Mouse (Mus musculus): ENCODE measurements around the gene Gm11213. TPM values are rescaled to one million over a fixed set of nuclear protein-coding genes. Genes with fewer than 3 reads are reported as not detected.

Gm11213 gene
- polyA plus RNA-seq, 1 experiment from 2014 or later = not detected

- Histone ChIP-seq H3K9ac (ENCODE audit: low read depth, low read length) (peak overlapping the region; percentile 32; the same call in 1 of the 2 replicates), H3K27me3 (replicated peaks; ENCODE audit: control insufficient read depth, insufficient read depth, low read length) (no peaks in the 10 kb centered on the region), H3K27ac (ENCODE audit: low read depth, low read length) (peak overlapping the region; percentile 88), H3K36me3 (ENCODE audit: control insufficient read depth, insufficient read depth) (peaks cover 18% of the 10 kb centered on the region; the same call in 1 of the 2 replicates), H3K4me2 (replicated peaks; ENCODE audit: low read depth) (peak overlapping the region; percentile 83), H3K4me3 (ENCODE audit: low read depth, low read length) (no peak overlapping the region), H3K4me1 (replicated peaks; ENCODE audit: control insufficient read depth, insufficient read depth, low read length) (peaks cover 18% of the 10 kb centered on the region; the same call in 1 of the 2 replicates), H3K9me3 (ENCODE audit: control insufficient read depth) (no peaks in the 10 kb centered on the region)
- 48% methylated on average over 8 of the region's 8 CpGs for WGBS
- peak; percentile 49 for TF ChIP-seq CTCF (IDR thresholded peaks at IDR 0.05; ENCODE audit: low read depth)
- ATAC-seq = 0 out of 2 replicates have a peak, but pooled peaks have one; percentile 4
Measured at GRCm38 (mm10) chr4:63560079-63560478, 45.0 kb downstream of the Gm11213 start.

GRCm38 (mm10) chr4:63559127-63559697 lies 45.8 kb downstream of the Gm11213 start:
- ATAC-seq = no peak
- no peaks in the 10 kb centered on the region for H3K9me3 ChIP-seq (ENCODE audit: control insufficient read depth)
- H3K9ac ChIP-seq (ENCODE audit: low read depth, low read length) = peak overlapping the region; percentile 78
- WGBS = 33% methylated on average over 9 of the region's 9 CpGs
- H3K4me3 ChIP-seq (ENCODE audit: low read depth, low read length) = peak overlapping the region; percentile 63
- H3K27ac ChIP-seq (ENCODE audit: low read depth, low read length) = peak overlapping the region; percentile 88
- TF ChIP-seq CTCF (IDR thresholded peaks at IDR 0.05; ENCODE audit: low read depth) = no peak
- H3K4me2 ChIP-seq (replicated peaks; ENCODE audit: low read depth) = peak overlapping the region; percentile 83
- no peaks in the 10 kb centered on the region for H3K27me3 ChIP-seq (replicated peaks; ENCODE audit: control insufficient read depth, insufficient read depth, low read length)
- peaks cover 18% of the 10 kb centered on the region; the same call in 1 of the 2 replicates for H3K4me1 ChIP-seq (replicated peaks; ENCODE audit: control insufficient read depth, insufficient read depth, low read length)
- peaks cover 11% of the 10 kb centered on the region; the same call in 1 of the 2 replicates for H3K36me3 ChIP-seq (ENCODE audit: control insufficient read depth, insufficient read depth)

- Histone ChIP-seq H3K9me3 (ENCODE audit: control insufficient read depth) (no peaks in the 10 kb centered on the region), H3K27me3 (replicated peaks; ENCODE audit: control insufficient read depth, insufficient read depth, low read length) (no peaks in the 10 kb centered on the region), H3K4me2 (replicated peaks; ENCODE audit: low read depth) (peak within 1 kb of the TSS; percentile 83), H3K36me3 (ENCODE audit: control insufficient read depth, insufficient read depth) (0 out of 2 replicates have a peak, but pooled peaks cover 5% of the 10 kb centered on the region), H3K27ac (ENCODE audit: low read depth, low read length) (peak within 1 kb of the TSS; percentile 88), H3K4me1 (replicated peaks; ENCODE audit: control insufficient read depth, insufficient read depth, low read length) (peaks cover 18% of the 10 kb centered on the region; the same call in 1 of the 2 replicates), H3K4me3 (ENCODE audit: low read depth, low read length) (peak within 1 kb of the TSS; percentile 63), H3K9ac (ENCODE audit: low read depth, low read length) (peak within 1 kb of the TSS; percentile 78)
- under 1% methylated on average over 70 of the region's 81 CpGs for WGBS
- peak; percentile 79 for ATAC-seq
- TF ChIP-seq CTCF (IDR thresholded peaks at IDR 0.05; ENCODE audit: low read depth) = peak; percentile 47
Measured at GRCm38 (mm10) chr4:63558407-63559081, 46.5 kb downstream of the Gm11213 start, which contains the start of gene Tmem268. Tmem268 (plus strand) TSS chr4:63558781.

- H3K27ac ChIP-seq (ENCODE audit: low read depth, low read length) = peak overlapping the region; percentile 88; the same call in 1 of the 2 replicates
- no peaks in the 10 kb centered on the region for H3K9me3 ChIP-seq (ENCODE audit: control insufficient read depth)
- peaks cover 18% of the 10 kb centered on the region; the same call in 1 of the 2 replicates for H3K4me1 ChIP-seq (replicated peaks; ENCODE audit: control insufficient read depth, insufficient read depth, low read length)
- no peak overlapping the region for H3K9ac ChIP-seq (ENCODE audit: low read depth, low read length)
- no peak for TF ChIP-seq CTCF (IDR thresholded peaks at IDR 0.05; ENCODE audit: low read depth)
- H3K4me3 ChIP-seq (ENCODE audit: low read depth, low read length) = no peak overlapping the region; the same call in 1 of the 2 replicates
- WGBS = 36% methylated on average over 16 of the region's 16 CpGs
- H3K4me2 ChIP-seq (replicated peaks; ENCODE audit: low read depth) = peak overlapping the region; percentile 83
- no peaks in the 10 kb centered on the region for H3K27me3 ChIP-seq (replicated peaks; ENCODE audit: control insufficient read depth, insufficient read depth, low read length)
- no peak for ATAC-seq
- peaks cover 6% of the 10 kb centered on the region for H3K36me3 ChIP-seq (ENCODE audit: control insufficient read depth, insufficient read depth)
Measured at GRCm38 (mm10) chr4:63557124-63558059, 47.7 kb downstream of the Gm11213 start.

GRCm38 (mm10) chr4:63556665-63557064 lies 48.4 kb downstream of the Gm11213 start:
- H3K36me3 ChIP-seq (ENCODE audit: control insufficient read depth, insufficient read depth) = peaks cover 13% of the 10 kb centered on the region
- no peak overlapping the region for H3K4me3 ChIP-seq (ENCODE audit: low read depth, low read length)
- no peak overlapping the region for H3K4me2 ChIP-seq (replicated peaks; ENCODE audit: low read depth)
- H3K27me3 ChIP-seq (replicated peaks; ENCODE audit: control insufficient read depth, insufficient read depth, low read length) = no peaks in the 10 kb centered on the region
- H3K27ac ChIP-seq (ENCODE audit: low read depth, low read length) = no peak overlapping the region
- H3K9ac ChIP-seq (ENCODE audit: low read depth, low read length) = no peak overlapping the region
- H3K4me1 ChIP-seq (replicated peaks; ENCODE audit: control insufficient read depth, insufficient read depth, low read length) = peaks cover 13% of the 10 kb centered on the region; the same call in 1 of the 2 replicates
- no peak for ATAC-seq
- 53% methylated on average over 5 of the region's 5 CpGs for WGBS
- TF ChIP-seq CTCF (IDR thresholded peaks at IDR 0.05; ENCODE audit: low read depth) = no peak
- H3K9me3 ChIP-seq (ENCODE audit: control insufficient read depth) = no peaks in the 10 kb centered on the region
